Mouse (Mus musculus) gastrocnemius, postnatal 25 days (tissue): ENCODE measurements around the gene Ntrk2. TPM values are rescaled to one million over a fixed set of nuclear protein-coding genes. Genes with fewer than 3 reads are reported as not detected.
A peak's percentile ranks its signal among the peaks of the same experiment; 100 is the strongest.

Experiments
- DNase-seq: peaks from one replicate; pipeline ENCODE4 v3.0.0; 2022
- total RNA-seq, 2 experiments: library from RNA; stranded (reverse); gene quantifications; 1 replicate in 1 of 2; 2 replicates in 1 of 2; pipeline ENCODE4 v1.2.3; 2021

Ntrk2 gene
- total RNA-seq, 2 experiments from 2014 or later, result 3.3 to 9.0 TPM

DNA sequence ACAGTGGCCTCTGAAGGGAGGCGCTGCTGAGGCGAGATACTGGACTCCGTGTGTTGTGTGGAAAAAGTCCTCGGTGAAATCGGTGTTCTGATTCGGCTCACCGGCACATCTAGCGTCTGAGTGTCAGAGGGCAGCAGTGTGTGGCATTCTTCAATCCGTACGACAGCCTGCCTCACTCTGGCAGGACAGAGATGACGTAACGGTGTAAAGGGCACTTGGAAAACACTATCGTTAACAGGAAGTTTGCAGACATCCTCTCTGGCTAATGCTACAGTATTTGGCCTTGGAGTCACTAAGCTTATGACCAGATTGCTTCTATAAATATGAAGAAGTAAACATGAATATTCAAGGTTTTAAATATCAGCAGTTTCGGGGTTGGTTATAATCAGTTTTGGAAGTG lies 309.2 kb downstream of the Ntrk2 start:
- DNase-seq, result no peak

GRCm38 (mm10) chr13:59117233-59117632 lies 310.9 kb downstream of the Ntrk2 start:
- no peak for DNase-seq

GRCm38 (mm10) chr13:59119596-59120394 lies 313.4 kb downstream of the Ntrk2 start:
- no peak for DNase-seq

- no peak for DNase-seq
These were observed 336.9 kb downstream of the Ntrk2 start for GRCm38 (mm10) chr13:59143141-59143744.

- DNase-seq, result no peak
These were observed 338.0 kb downstream of the Ntrk2 start for GRCm38 (mm10) chr13:59144321-59144856.

DNA sequence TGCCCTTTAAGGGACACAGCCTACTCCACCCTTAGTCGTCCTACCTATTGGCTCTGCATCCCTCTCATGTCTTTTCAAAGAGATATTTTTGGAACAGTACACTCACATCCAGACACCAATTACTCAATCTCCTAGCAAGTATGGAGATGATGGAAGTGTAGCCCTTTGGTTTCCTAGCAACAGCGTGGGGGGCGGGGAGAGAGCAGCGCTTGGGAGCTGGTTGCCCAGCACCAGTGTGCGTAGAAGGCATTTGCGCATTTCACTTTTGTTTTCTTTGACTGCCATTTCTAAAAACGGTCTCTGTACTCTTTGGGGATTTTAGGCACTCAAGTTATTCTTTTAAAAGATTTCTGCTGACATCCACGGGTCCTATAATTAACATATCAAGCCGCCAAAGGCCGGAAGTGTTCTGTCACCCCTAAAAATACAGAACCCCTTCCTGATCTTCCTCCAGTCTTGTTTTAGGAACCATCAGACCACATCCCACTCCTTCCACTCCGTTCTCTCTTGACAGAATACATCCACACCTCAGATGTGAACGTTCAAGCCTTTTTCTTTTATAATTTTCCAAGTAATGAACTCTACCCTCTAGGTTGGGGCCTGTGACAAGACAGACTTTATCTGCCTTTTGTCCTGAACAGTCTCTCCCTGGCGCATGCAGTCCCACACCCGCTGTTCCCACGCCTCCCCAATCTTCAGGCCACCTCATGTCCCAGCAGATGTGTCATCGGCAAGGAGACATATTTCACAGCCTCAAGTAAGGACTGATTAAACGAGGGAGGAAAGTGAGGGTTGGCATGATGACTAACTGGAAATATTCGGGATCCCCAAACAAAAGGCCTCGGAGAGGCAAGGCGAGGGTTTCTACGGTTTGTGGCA lies 339.5 kb downstream of the Ntrk2 start:
- DNase-seq, result peak; percentile 29

- no peak for DNase-seq
These were observed 340.2 kb downstream of the Ntrk2 start for GRCm38 (mm10) chr13:59146616-59147015.

DNA sequence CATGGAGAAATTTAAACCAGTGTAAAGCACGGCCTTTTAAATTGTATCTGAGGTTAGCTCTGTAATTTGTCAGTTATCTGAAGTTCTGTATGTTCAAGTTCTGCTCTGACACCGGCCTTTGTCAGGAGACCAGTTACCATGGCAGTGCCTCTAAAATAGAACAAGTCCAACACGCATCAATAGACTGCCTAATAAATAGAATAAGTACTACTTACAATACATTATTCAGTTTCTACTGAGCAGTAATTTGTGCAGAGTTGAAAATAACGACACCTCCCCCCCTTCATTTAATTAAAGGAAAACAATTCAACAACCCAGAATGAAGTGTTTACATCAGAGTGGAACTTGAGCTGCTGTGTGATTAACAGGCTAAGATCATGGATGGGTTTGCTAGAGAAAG lies 341.6 kb downstream of the Ntrk2 start:
- DNase-seq, result no peak

DNA sequence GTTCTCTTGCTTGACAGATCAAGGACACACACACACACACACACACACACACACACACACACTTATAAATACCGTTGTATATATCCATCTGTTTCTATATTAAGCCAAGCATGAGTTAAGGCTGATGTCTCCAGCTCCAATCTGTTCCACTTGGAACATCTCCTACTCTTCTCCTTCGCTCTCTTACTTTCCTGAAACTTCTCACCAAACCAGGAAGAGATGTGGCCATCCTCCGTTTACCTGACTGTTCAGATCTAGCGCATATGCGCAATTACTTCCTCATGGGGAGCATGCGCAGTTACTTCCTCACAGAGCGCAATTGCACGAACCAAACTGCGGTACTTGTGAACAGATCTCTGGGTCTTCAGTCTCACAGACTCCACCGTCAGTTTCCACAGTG lies 342.4 kb downstream of the Ntrk2 start:
- no peak for DNase-seq

DNA sequence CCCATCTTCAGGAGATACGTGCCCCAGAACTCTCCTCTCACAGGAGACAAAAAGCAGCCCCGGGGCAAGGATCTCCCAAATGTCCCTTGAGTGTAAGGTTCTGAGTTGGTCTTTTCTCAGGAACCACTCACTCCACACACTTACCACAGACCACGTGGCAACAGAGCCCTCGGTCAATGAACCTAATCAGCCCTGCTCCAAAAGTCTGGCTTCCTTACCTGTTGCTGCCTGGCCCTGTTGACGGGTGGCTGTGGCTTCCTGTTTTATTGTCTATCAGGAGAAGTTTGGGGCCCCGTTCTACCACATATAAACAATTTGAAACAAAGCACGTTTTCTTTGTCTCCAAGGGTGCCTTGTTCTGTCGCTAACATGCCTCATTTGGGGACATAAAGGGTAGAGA lies 357.6 kb downstream of the Ntrk2 start:
- DNase-seq, result no peak

GRCm38 (mm10) chr13:59173840-59174239 lies 367.5 kb downstream of the Ntrk2 start:
- no peak for DNase-seq

GRCm38 (mm10) chr13:59176021-59176420 lies 369.7 kb downstream of the Ntrk2 start:
- no peak for DNase-seq

GRCm38 (mm10) chr13:59176485-59176884 lies 370.1 kb downstream of the Ntrk2 start:
- DNase-seq, result no peak

DNA sequence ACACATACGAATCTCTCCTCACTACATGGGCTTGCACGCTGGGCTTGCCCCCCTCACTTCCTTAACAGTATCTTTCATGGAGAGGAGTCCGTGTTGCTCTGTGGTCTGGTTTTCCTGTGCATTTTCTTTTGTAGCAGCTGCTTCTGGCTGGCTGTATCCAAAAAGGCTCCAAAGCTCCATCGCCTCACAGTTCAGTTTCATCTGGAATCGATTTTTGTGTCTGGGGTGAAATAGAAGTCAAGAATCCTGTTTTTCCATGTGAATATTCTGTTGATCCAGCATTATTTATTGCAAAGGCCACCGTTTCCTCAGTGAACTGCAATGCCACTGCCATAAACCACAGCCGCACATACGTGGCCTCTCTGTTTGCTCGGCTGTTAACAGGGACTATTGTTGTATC lies 370.6 kb downstream of the Ntrk2 start:
- no peak for DNase-seq

DNA sequence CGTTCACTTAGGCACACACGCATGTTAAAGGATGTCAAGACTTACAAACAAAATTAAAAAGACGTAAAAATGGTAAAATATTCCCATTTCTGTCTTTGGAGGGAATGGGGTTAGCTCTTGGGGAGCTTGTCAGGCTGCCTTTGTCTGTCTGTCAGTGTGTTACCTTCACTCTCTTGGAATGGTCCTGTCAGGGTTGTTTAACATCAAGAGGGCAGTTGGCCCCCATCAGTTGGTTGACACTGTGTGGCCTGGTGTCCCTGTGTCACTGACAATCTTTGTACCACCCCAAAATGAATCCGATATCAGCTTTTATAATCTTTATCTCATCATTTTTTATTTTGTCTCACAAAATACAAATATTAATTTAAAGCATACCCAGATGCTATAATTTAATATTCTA lies 373.6 kb downstream of the Ntrk2 start:
- no peak for DNase-seq

DNA sequence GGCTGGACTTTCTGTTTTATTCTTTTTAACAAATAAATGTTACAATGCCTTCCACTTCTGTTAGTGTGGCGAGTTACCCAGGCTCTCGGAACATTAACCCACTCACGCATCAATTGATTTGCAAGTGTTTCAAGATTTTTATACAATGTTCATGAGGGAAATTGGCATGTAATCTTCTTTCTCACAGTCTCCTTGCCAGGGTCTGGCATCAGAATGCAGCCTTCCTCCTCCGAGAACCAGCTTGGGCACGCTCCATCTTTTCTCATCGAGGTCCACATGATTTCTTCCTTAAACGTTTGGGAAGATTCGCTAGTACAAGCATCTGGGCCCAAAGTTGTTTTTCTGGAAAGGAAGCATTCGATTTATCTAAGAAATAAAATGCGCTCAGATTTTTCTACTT lies 374.4 kb downstream of the Ntrk2 start:
- no peak for DNase-seq

DNA sequence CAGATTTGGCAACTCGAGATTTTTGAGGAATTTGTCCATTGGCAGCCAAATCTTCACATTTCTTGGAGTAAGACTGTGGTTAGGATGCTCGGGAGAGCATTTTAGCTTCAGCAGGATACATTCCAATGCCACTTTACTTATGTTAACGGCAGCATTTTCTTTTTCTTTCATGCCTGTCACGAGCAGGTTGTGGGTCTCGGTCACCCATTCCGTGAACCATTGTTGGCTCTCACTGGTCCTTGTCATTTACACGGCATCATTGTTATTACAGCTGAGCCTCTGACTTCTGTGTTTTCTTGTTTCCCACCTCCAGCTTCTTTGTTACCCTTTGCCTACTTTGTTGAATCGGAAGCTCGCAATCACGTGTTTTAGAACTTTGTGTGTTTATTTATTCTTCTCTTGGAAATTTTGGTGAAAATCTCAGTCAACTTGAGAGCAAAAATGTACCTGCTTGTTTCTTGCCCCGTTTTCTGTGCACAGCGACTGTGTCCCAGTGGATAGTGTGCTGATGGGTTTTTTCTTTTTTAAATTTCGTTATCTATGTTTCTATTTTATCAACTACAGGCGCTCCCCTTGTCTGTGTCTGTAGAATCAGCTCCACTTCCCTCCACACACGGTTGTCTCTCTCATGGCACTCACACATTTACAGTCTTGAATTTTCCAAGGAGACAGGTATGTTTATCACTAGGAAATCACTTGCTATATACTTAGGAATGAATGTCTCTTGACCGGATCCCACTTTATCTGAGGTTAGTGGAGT lies 375.0 kb downstream of the Ntrk2 start:
- no peak for DNase-seq

DNA sequence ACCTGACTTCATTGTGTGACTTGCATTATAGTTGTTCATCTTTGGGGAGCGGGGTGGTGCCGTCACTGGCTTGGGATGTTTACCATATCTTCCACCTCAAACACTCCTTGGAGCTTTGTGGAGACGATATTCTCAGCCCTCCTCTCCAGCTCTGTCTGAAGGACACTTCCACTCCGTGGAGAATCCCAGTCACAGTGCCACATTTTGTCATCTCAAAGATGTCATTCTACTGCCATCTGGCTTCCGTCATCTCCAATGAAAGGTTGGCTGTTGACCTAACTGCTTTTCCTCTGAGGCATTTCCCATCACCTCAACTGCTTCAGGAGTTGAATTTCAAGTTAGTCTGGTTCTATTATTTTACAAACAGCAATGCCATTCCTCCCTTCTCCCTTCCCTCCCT lies 376.3 kb downstream of the Ntrk2 start:
- no peak for DNase-seq
